Mouse (Mus musculus): ENCODE measurements around the gene Ms4a10.

Ms4a10 gene

DNA sequence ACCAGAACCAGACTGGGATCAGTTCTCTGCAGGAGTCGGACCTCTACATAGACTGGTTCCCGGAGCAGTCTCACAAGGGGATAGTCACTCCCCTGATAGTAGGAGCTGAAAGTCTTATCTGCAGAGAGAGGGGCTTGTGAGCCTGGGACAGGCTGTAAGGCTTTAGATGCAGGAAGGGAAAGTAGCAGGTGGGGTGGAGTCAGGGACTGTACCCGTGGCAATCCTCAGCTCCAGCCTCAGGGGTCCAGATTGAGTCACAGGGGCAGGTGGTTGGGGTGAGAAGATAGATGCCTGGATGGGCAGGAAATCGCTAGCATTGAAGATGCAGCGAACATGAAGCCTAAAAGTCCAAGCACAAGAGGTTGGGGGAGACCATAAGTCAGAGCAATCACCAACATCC lies 58.0 kb downstream of the Ms4a10 start:
- no peak for DNase-seq

GRCm38 (mm10) chr19:10914870-10915269 lies 59.6 kb downstream of the Ms4a10 start:
- no peak for DNase-seq

DNA sequence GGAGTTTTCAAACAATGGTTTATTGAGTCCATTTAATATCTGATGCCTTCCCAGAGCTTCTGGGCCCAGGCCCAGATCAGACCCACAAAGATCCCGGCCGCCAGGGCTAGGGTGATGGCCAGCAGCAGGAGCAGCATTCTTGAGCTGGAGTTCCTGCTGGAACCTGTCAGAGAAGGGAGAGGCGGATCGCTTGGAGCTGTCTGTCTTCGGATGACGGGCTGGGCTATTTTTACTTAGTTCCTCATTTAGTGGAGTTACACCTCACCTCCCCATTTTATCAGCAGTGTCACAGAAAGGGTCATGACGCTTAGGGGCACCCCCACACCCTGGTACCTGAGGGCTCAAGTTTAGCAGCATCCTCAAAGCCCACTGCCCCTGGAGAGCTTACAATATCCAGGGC lies 60.2 kb downstream of the Ms4a10 start:
- no peak for DNase-seq
